Mouse (Mus musculus) liver, postnatal 0 days (tissue): Measurements from ENCODE around the gene D16Ertd472e.
"Not testable (repeated sequence)": the region's sequence is repeated elsewhere in the genome, so short reads cannot be mapped to it uniquely, and the experiment has no call there.

Experiments used
- CTCF ChIP-seq: sonication (generic); IDR thresholded peaks from 2 replicates; pipeline ENCODE4 v1.5.1; 2016; ENCODE audit warnings: antibody characterized with exemption, low read depth
- EP300 ChIP-seq: IDR thresholded peaks from 2 replicates; pipeline ENCODE4 v1.6.1; 2016; ENCODE audit warnings: antibody characterized with exemption, low read depth, mild to moderate bottlenecking

GRCm38 (mm10) chr16:78492696-78493095 is 83.8 kb downstream of the D16Ertd472e start:
- not testable (repeated sequence) for TF ChIP-seq EP300, CTCF
